Mouse (Mus musculus): ENCODE data around the gene Tmem240.

DNA sequence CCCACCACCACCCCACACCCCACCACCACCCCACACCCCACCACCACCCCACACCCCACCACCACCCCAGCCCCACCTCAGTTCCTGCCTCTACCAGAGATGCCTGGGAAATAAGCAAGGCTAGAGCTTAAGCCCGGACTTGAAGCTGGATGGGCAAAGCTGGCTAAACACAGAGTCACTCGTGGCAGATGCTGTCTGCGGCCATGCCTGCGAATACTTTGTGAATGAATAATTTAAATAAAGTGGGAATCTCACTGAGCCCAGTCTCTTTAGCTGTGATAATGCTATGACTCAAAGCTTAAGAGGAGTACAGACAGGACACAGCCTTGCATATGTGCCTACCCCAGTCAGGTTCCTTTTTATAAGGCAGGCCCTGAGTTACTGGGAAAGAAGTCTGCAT is 44.9 kb downstream of the Tmem240 start:
- no peak for TF ChIP-seq CTCF (IDR thresholded peaks at IDR 0.05; ENCODE audit: insufficient read depth, low read depth, low read length)
- TF ChIP-seq POLR2A (IDR thresholded peaks at IDR 0.05; ENCODE audit: insufficient read depth, low read depth, low read length): no peak

Data from olfactory bulb, adult 2 months (tissue).